9 mouse cellular contexts compared by ENCODE assay signal in genomic region chr1:186399762-186400161, GRCm38 (mm10).
DNase-seq lines count a peak whose midpoint lies in the region; ATAC-seq and TF ChIP-seq lines count a peak whose summit lies in the region.
"Had no signal": no experiment of that assay in that cellular context is flagged by ENCODE, and none has a peak within 500 bp of the region (broad histone marks: within the 10 kb centered on the region; RNA-seq: fewer than 3 reads in every experiment).

No protein-coding gene starts in this region.

- H3K4me1 ChIP-seq in midbrain, postnatal 0 days (ENCODE audit: insufficient read depth, low read length) = no peaks in the 10 kb centered on the region
- peaks cover 2% of the 10 kb centered on the region; the same call in 1 of the 2 replicates for H3K4me1 ChIP-seq in midbrain, embryonic 16.5 days (ENCODE audit: control insufficient read depth, insufficient read depth, low read length)
- H3K4me1 ChIP-seq in heart, postnatal 0 days (ENCODE audit: control insufficient read depth, insufficient read depth) = peaks cover 10% of the 10 kb centered on the region
- no peaks in the 10 kb centered on the region for H3K4me1 ChIP-seq in hindbrain, embryonic 16.5 days (ENCODE audit: control insufficient read depth, insufficient read depth, low read depth, low read length)

- no peak overlapping the region for H3K4me2 ChIP-seq in midbrain, postnatal 0 days (ENCODE audit: low read depth, low read length, poor library complexity, severe bottlenecking)
- no peak overlapping the region for H3K4me2 ChIP-seq in midbrain, embryonic 16.5 days (ENCODE audit: low read length)
- peak overlapping the region; percentile 25; the same call in 1 of the 2 replicates for H3K4me2 ChIP-seq in heart, postnatal 0 days (ENCODE audit: low read depth, low read length)
- no peak overlapping the region for H3K4me2 ChIP-seq in hindbrain, embryonic 16.5 days (ENCODE audit: low read length)

- no peaks in the 10 kb centered on the region for H3K9me3 ChIP-seq in midbrain, postnatal 0 days (ENCODE audit: low read length)
- no peaks in the 10 kb centered on the region for H3K9me3 ChIP-seq in midbrain, embryonic 16.5 days (replicated peaks; ENCODE audit: control insufficient read depth, low read length, poor library complexity, severe bottlenecking)
- no peaks in the 10 kb centered on the region for H3K9me3 ChIP-seq in heart, postnatal 0 days (replicated peaks; ENCODE audit: control insufficient read depth, low read length)
- H3K9me3 ChIP-seq in hindbrain, embryonic 16.5 days (ENCODE audit: control insufficient read depth, low read length) = no peaks in the 10 kb centered on the region

- ATAC-seq in midbrain, postnatal 0 days (ENCODE audit: low FRiP score) = no peak
- no peak for ATAC-seq in midbrain, embryonic 16.5 days
- ATAC-seq in heart, postnatal 0 days (ENCODE audit: insufficient read depth, low read depth) = peak; percentile 49
- no peak for ATAC-seq in hindbrain, embryonic 16.5 days

- no peak for TF ChIP-seq CTCF in midbrain, postnatal 0 days (IDR thresholded peaks at IDR 0.05)
- no peak for TF ChIP-seq CTCF in heart, postnatal 0 days (IDR thresholded peaks at IDR 0.05; ENCODE audit: low read depth)

- peak; percentile 11 for DNase-seq in adrenal gland, postnatal 10 days
- no peak for DNase-seq in adrenal gland, postnatal 4 days (ENCODE audit: low spot score in 2 of 2)
- DNase-seq in midbrain, postnatal 0 days (ENCODE audit: low spot score) = peak; percentile 21
- peak; percentile 54 for DNase-seq in heart, postnatal 0 days (ENCODE audit: low spot score)
- peak; percentile 53 for DNase-seq in retina, postnatal 1 day
- no peak for DNase-seq in spleen, postnatal 36 days (ENCODE audit: low spot score in 2 of 2)
- DNase-seq: thymus, postnatal 36 days had no signal

- H3K4me3 ChIP-seq in midbrain, postnatal 0 days (ENCODE audit: low read depth, low read length) = no peak overlapping the region
- H3K4me3 ChIP-seq in midbrain, embryonic 16.5 days (ENCODE audit: low read depth, low read length) = no peak overlapping the region
- no peak overlapping the region for H3K4me3 ChIP-seq in heart, postnatal 0 days (ENCODE audit: low read depth, low read length)
- no peak overlapping the region for H3K4me3 ChIP-seq in hindbrain, embryonic 16.5 days (ENCODE audit: low read length)

- no peak overlapping the region for H3K27ac ChIP-seq in midbrain, postnatal 0 days (ENCODE audit: low read depth, low read length)
- H3K27ac ChIP-seq in midbrain, embryonic 16.5 days (ENCODE audit: low read length) = no peak overlapping the region
- H3K27ac ChIP-seq in heart, postnatal 0 days (ENCODE audit: low read depth) = no peak overlapping the region
- no peak overlapping the region for H3K27ac ChIP-seq in hindbrain, embryonic 16.5 days (ENCODE audit: low read depth, low read length)

- H3K9ac ChIP-seq in midbrain, postnatal 0 days (replicated peaks; ENCODE audit: low read length, poor library complexity, severe bottlenecking) = no peak overlapping the region
- H3K9ac ChIP-seq in midbrain, embryonic 16.5 days (ENCODE audit: low read depth, low read length) = no peak overlapping the region
- H3K9ac ChIP-seq in heart, postnatal 0 days (replicated peaks; ENCODE audit: low read depth, low read length) = no peak overlapping the region
- no peak overlapping the region for H3K9ac ChIP-seq in hindbrain, embryonic 16.5 days (ENCODE audit: low read depth, low read length)

- H3K27me3 ChIP-seq in midbrain, postnatal 0 days (ENCODE audit: insufficient read depth, low read length) = no peaks in the 10 kb centered on the region
- no peaks in the 10 kb centered on the region; the same call in 1 of the 2 replicates for H3K27me3 ChIP-seq in midbrain, embryonic 16.5 days (ENCODE audit: control insufficient read depth, insufficient read depth, low read depth, low read length)
- no peaks in the 10 kb centered on the region for H3K27me3 ChIP-seq in heart, postnatal 0 days (ENCODE audit: control insufficient read depth, insufficient read depth, low read length)
- H3K27me3 ChIP-seq in hindbrain, embryonic 16.5 days (replicated peaks; ENCODE audit: control insufficient read depth, insufficient read depth, low read length) = no peaks in the 10 kb centered on the region

- 35% methylated on average over 8 of the region's 8 CpGs for WGBS in midbrain, postnatal 0 days
- 36% methylated on average over 8 of the region's 8 CpGs for WGBS in midbrain, embryonic 16.5 days
- 8% methylated on average over 8 of the region's 8 CpGs for WGBS in heart, postnatal 0 days
- 36% methylated on average over 8 of the region's 8 CpGs for WGBS in hindbrain, embryonic 16.5 days

- H3K36me3 ChIP-seq in midbrain, postnatal 0 days (ENCODE audit: insufficient read depth, low read length) = no peaks in the 10 kb centered on the region
- H3K36me3 ChIP-seq in midbrain, embryonic 16.5 days (ENCODE audit: control insufficient read depth, insufficient read depth, low read length) = no peaks in the 10 kb centered on the region
- H3K36me3 ChIP-seq in heart, postnatal 0 days (replicated peaks; ENCODE audit: control insufficient read depth, insufficient read depth, low read length) = no peaks in the 10 kb centered on the region
- H3K36me3 ChIP-seq in hindbrain, embryonic 16.5 days (ENCODE audit: control insufficient read depth, insufficient read depth, low read length) = no peaks in the 10 kb centered on the region

- TF ChIP-seq EP300 in heart, postnatal 0 days (IDR thresholded peaks at IDR 0.05; ENCODE audit: low read depth) = no peak

Comparison
In these comparisons a context has a peak if more than half of its experiments do, and no peak if none do; other contexts are left out.
1. DNase-seq: peak in adrenal gland, postnatal 10 days (single experiment), midbrain, postnatal 0 days (single experiment), heart, postnatal 0 days (single experiment) and retina, postnatal 1 day (single experiment); none in adrenal gland, postnatal 4 days (0 of 2) and spleen, postnatal 36 days (0 of 2).